ENCODE assay signal across 19 mouse cellular contexts in genomic region chr3:64233655-64234054, GRCm38 (mm10). TPM values are rescaled to one million over a fixed set of nuclear protein-coding genes. Genes with fewer than 3 reads are reported as not detected.
A peak's percentile ranks its signal among the peaks of the same experiment; 100 is the strongest.
DNase-seq lines count a peak whose midpoint lies in the region; TF ChIP-seq lines count a peak whose summit lies in the region.
"Not testable (repeated sequence)": the region's sequence is repeated elsewhere in the genome, so short reads cannot be mapped to it uniquely, and the experiment has no call there.
"Had no signal": no experiment of that assay in that cellular context is flagged by ENCODE, and none has a peak within 500 bp of the region (broad histone marks: within the 10 kb centered on the region; RNA-seq: fewer than 3 reads in every experiment).

No protein-coding gene starts in this region.

- H3K4me2 ChIP-seq in CH12.LX (ENCODE audit: insufficient read depth, low read depth, poor library complexity, severe bottlenecking) = peak overlapping the region; percentile 98

- not testable (repeated sequence) for TF ChIP-seq RAD21 in CH12.LX (IDR thresholded peaks at IDR 0.05; ENCODE audit: low read depth, low read length); MEL (IDR thresholded peaks at IDR 0.05; ENCODE audit: low read depth, low read length)

- H3K9ac ChIP-seq in CH12.LX (ENCODE audit: insufficient read depth, low read depth) = peak overlapping the region; percentile 49; the same call in 1 of the 2 replicates
- H3K9ac ChIP-seq in ES-Bruce4 (ENCODE audit: low read depth, poor library complexity, severe bottlenecking); MEL (ENCODE audit: control insufficient read depth, low read depth, low read length, poor library complexity, severe bottlenecking): not testable (repeated sequence)

- not testable (repeated sequence) for H3K36me3 ChIP-seq in CH12.LX (replicated peaks in 1 of 2; ENCODE audit: control insufficient read depth in 1 of 2, insufficient read depth in 1 of 2, low read length in 1 of 2); ES-Bruce4 (ENCODE audit: control insufficient read depth, insufficient read depth, low read length, poor library complexity, severe bottlenecking); MEL (ENCODE audit: control insufficient read depth in 1 of 2, insufficient read depth in 2 of 2, low read length in 2 of 2)

- not testable (repeated sequence) for H3K4me1 ChIP-seq in CH12.LX (ENCODE audit: control insufficient read depth in 1 of 2, insufficient read depth in 2 of 2); ES-Bruce4 (ENCODE audit: control insufficient read depth, insufficient read depth, low read length); MEL (ENCODE audit: control insufficient read depth in 1 of 2, insufficient read depth in 2 of 2, low read length in 2 of 2)

- TF ChIP-seq POLR2A in CH12.LX (IDR thresholded peaks at IDR 0.05; ENCODE audit: low read depth, low read length); ES-Bruce4 (IDR thresholded peaks at IDR 0.05; ENCODE audit: insufficient read depth, low read length); MEL (IDR thresholded peaks at IDR 0.05; ENCODE audit: control insufficient read depth in 1 of 2, insufficient read depth in 1 of 2, low read depth in 1 of 2, low read length in 2 of 2, poor library complexity in 1 of 2): not testable (repeated sequence)

- dilution Hi-C loops in CH12.LX (cut with MboI; ENCODE audit: extremely low pct_ligation_motif_present, extremely low pct_unique_long_range_greater_than_20kb, low sequenced_read_pairs) = not testable (repeated sequence)

- not testable (repeated sequence) for H3K9me3 ChIP-seq in CH12.LX (replicated peaks; ENCODE audit: low read length); ES-Bruce4 (replicated peaks; ENCODE audit: control insufficient read depth, insufficient read depth, low read length, poor library complexity, severe bottlenecking); MEL (replicated peaks; ENCODE audit: insufficient read depth, low read length)

- H3K79me2 ChIP-seq in CH12.LX (replicated peaks; ENCODE audit: control insufficient read depth, extremely low read depth, insufficient read depth, poor library complexity, severe bottlenecking); MEL (ENCODE audit: control insufficient read depth, insufficient read depth, low read length, poor library complexity): not testable (repeated sequence)

- peak overlapping the region; percentile 26 to 43 (median 42) for H3K4me3 ChIP-seq in CH12.LX (replicated peaks in 1 of 3; ENCODE audit: low read depth in 2 of 3, low read length in 2 of 3, poor library complexity in 1 of 3)
- peak overlapping the region; percentile 18; the same call in 1 of the 2 replicates for H3K4me3 ChIP-seq in ES-Bruce4 (ENCODE audit: low read depth, low read length)
- H3K4me3 ChIP-seq in MEL (ENCODE audit: control insufficient read depth in 1 of 2, insufficient read depth in 1 of 2, low read depth in 2 of 2, low read length in 2 of 2) = not testable (repeated sequence)

- not testable (repeated sequence) for TF ChIP-seq EP300 in CH12.LX (IDR thresholded peaks at IDR 0.05; ENCODE audit: low read length); ES-Bruce4 (IDR thresholded peaks at IDR 0.05; ENCODE audit: insufficient read depth, low read depth, low read length); MEL (IDR thresholded peaks at IDR 0.05; ENCODE audit: low read depth in 1 of 2, low read length in 2 of 2)

- in situ Hi-C loops in CH12.LX (cut with MboI; ENCODE audit: low pct_ligation_motif_present, low pct_unique_long_range_greater_than_20kb, low sequenced_read_pairs) = loop anchor here (25.0 kb wide), 1 partner anchor 196 kb away; no protein-coding TSS in a partner anchor

- not testable (repeated sequence) for H3K27me3 ChIP-seq in CH12.LX (replicated peaks); ES-Bruce4 (ENCODE audit: control insufficient read depth, insufficient read depth, low read length, poor library complexity, severe bottlenecking); MEL (ENCODE audit: control insufficient read depth in 1 of 2, insufficient read depth in 2 of 2, low read length in 2 of 2)

- H3K27ac ChIP-seq in CH12.LX (ENCODE audit: insufficient read depth, low read depth); ES-Bruce4 (ENCODE audit: insufficient read depth, low read length); MEL (ENCODE audit: control insufficient read depth, low read depth, low read length): not testable (repeated sequence)

- DNase-seq in A20 (ENCODE audit: low read depth, low spot score) (peak; percentile 86), CH12.LX (ENCODE audit: extremely low read depth) (peak; percentile 47), MEL (ENCODE audit: low read depth, low spot score) (peak; percentile 16), R1 (ENCODE audit: low read depth, low spot score) (peak; percentile 54), ZHBTc4 (ENCODE audit: low read depth, low spot score) (peak; percentile 9)

- TF ChIP-seq CTCF in CH12.LX (conservative IDR thresholded peaks at IDR 0.05 in 1 of 2, IDR thresholded peaks at IDR 0.05 in 1 of 2; ENCODE audit: low read depth in 2 of 2, low read length in 2 of 2); ES-Bruce4 (IDR thresholded peaks at IDR 0.05; ENCODE audit: low read depth, low read length); MEL (IDR thresholded peaks at IDR 0.05 in 2 of 3, conservative IDR thresholded peaks at IDR 0.05 in 1 of 3; ENCODE audit: control insufficient read depth in 1 of 3, insufficient read depth in 1 of 3, low read depth in 2 of 3, low read length in 3 of 3, poor library complexity in 1 of 3, severe bottlenecking in 1 of 3): not testable (repeated sequence)

TF ChIP-seq in CH12.LX, 34 proteins besides CTCF, POLR2A, EP300 and RAD21:
- TF ChIP-seq ZNF384 (IDR thresholded peaks at IDR 0.05; ENCODE audit: low read depth, low read length) = 0 out of 2 replicates have a peak, but pooled peaks have one; percentile 9
- 0 out of 2 replicates have a peak, but pooled peaks have one; percentile 32 for TF ChIP-seq MYC (IDR thresholded peaks at IDR 0.05; ENCODE audit: low read depth, low read length)
- 0 out of 2 replicates have a peak, but pooled peaks have one; percentile 31 for TF ChIP-seq NELFE (IDR thresholded peaks at IDR 0.05; ENCODE audit: low read depth, low read length)
- peak; percentile 12; the same call in 1 of the 2 replicates for TF ChIP-seq BHLHE40 (IDR thresholded peaks at IDR 0.05; ENCODE audit: low read depth, low read length)

RNA-seq across cellular contexts. Expression of gene Vmn2r3, which starts 55.9 kb away (rescaled TPM):
- not detected in 2 replicates for total RNA-seq in CH12.LX (2012; rRNA removed)
- not detected in 2 replicates for total RNA-seq in CH12.LX (2014; rRNA removed)
- 0.06 and 0.07 TPM in 2 replicates for polyA plus RNA-seq in CH12.LX (2012; ENCODE audit: insufficient read length, low read depth)
- polyA plus RNA-seq in ES-Bruce4 (2011; ENCODE audit: insufficient read depth, insufficient read length, low read depth, missing spikeins) = 0.09 and 0.18 TPM in 2 replicates
- total RNA-seq in MEL (2012; rRNA removed) = not detected in 2 replicates
- polyA plus RNA-seq in MEL (2012; ENCODE audit: insufficient read depth in 1 of 2, insufficient read length in 2 of 2, low read depth in 1 of 2, low replicate concordance in 2 of 2, missing spikeins in 1 of 2) = under 1 TPM in 1 of 2 experiments, not detected in 1; 0.17 TPM
- total RNA-seq: adrenal gland, adult 18-20 months; adrenal gland, adult 2 months; adrenal gland, adult 8-10 months; adrenal gland, postnatal 10 days; adrenal gland, postnatal 14 days; adrenal gland, postnatal 25 days; adrenal gland, postnatal 36 days; adrenal gland, postnatal 4 days had no signal
- polyA plus RNA-seq: adrenal gland, adult 2 months; brain, embryonic 14.5 days; C2C12; CD4-positive, CD25-positive, alpha-beta regulatory T cell, adult 4 months; cerebellum, adult 2 months; G1E had no signal

Comparison
In these comparisons a context has a peak if more than half of its experiments do, and no peak if none do; other contexts are left out.
1. DNase-seq: peak in every context shown above with its lines; median percentile 86 in A20; 54 in R1; 47 in CH12.LX; 16 in MEL; 9 in ZHBTc4.